Mouse (Mus musculus): ENCODE data around the gene Kcnd2.

The Kcnd2 gene

GRCm38 (mm10) chr6:21391776-21392175 lies 176.5 kb downstream of the Kcnd2 start:
- ChIA-PET POLR2A (no interaction called here), CTCF (no interaction called here)

GRCm38 (mm10) chr6:21413656-21414055 lies 198.4 kb downstream of the Kcnd2 start:
- POLR2A ChIA-PET, result no interaction called here
- CTCF ChIA-PET, result no interaction called here

- ChIA-PET CTCF (no interaction called here), POLR2A (no interaction called here)
Measured at GRCm38 (mm10) chr6:21418246-21418645, 202.9 kb downstream of the Kcnd2 start.

- CTCF ChIA-PET, result no interaction called here
- POLR2A ChIA-PET, result no interaction called here
Measured at GRCm38 (mm10) chr6:21424202-21424785, 209.0 kb downstream of the Kcnd2 start.

GRCm38 (mm10) chr6:21431120-21431519 lies 215.8 kb downstream of the Kcnd2 start:
- CTCF ChIA-PET, result no interaction called here
- POLR2A ChIA-PET, result no interaction called here

GRCm38 (mm10) chr6:21464719-21465118 lies 249.4 kb downstream of the Kcnd2 start:
- CTCF ChIA-PET, result no interaction called here
- POLR2A ChIA-PET, result no interaction called here

- ChIA-PET CTCF (no interaction called here), POLR2A (no interaction called here)
Measured at GRCm38 (mm10) chr6:21471891-21472544, 256.7 kb downstream of the Kcnd2 start.

GRCm38 (mm10) chr6:21482714-21483113 lies 267.4 kb downstream of the Kcnd2 start:
- POLR2A ChIA-PET, result no interaction called here
- CTCF ChIA-PET, result no interaction called here

GRCm38 (mm10) chr6:21488536-21488935 lies 273.2 kb downstream of the Kcnd2 start:
- ChIA-PET CTCF (no interaction called here), POLR2A (no interaction called here)

GRCm38 (mm10) chr6:21502921-21503320 lies 287.6 kb downstream of the Kcnd2 start:
- CTCF ChIA-PET, result no interaction called here
- POLR2A ChIA-PET, result no interaction called here

GRCm38 (mm10) chr6:21510621-21511239 lies 295.4 kb downstream of the Kcnd2 start:
- POLR2A ChIA-PET, result no interaction called here
- CTCF ChIA-PET, result interaction anchor here in 2 of 4 experiments (0.6 to 0.7 kb wide), 2 partner anchors 464 to 1010 kb away, joined by 4 to 5 read pairs; no protein-coding TSS in a partner anchor

GRCm38 (mm10) chr6:21520351-21520750 lies 305.0 kb downstream of the Kcnd2 start:
- ChIA-PET POLR2A (no interaction called here), CTCF (no interaction called here)

- ChIA-PET CTCF (no interaction called here), POLR2A (no interaction called here)
Measured at GRCm38 (mm10) chr6:21527489-21528074, 312.3 kb downstream of the Kcnd2 start.

- CTCF ChIA-PET, result no interaction called here
- POLR2A ChIA-PET, result no interaction called here
Measured at GRCm38 (mm10) chr6:21534009-21534408, 318.7 kb downstream of the Kcnd2 start.

- ChIA-PET POLR2A (no interaction called here), CTCF (interaction anchor here in 2 of 4 experiments (0.6 to 0.9 kb wide), 3 partner anchors 9 to 490 kb away, joined by 3 read pairs; no protein-coding TSS in a partner anchor)
Measured at GRCm38 (mm10) chr6:21534820-21535219, 319.5 kb downstream of the Kcnd2 start.

- POLR2A ChIA-PET, result no interaction called here
- CTCF ChIA-PET, result no interaction called here
Measured at GRCm38 (mm10) chr6:21551501-21551900, 336.2 kb downstream of the Kcnd2 start.

- ChIA-PET CTCF (no interaction called here), POLR2A (no interaction called here)
Measured at GRCm38 (mm10) chr6:21570964-21571363, 355.7 kb downstream of the Kcnd2 start.

- ChIA-PET CTCF (no interaction called here), POLR2A (no interaction called here)
Measured at GRCm38 (mm10) chr6:21590156-21590555, 374.9 kb downstream of the Kcnd2 start.

GRCm38 (mm10) chr6:21597424-21597823 lies 382.1 kb downstream of the Kcnd2 start:
- ChIA-PET POLR2A (no interaction called here), CTCF (no interaction called here)

- POLR2A ChIA-PET, result no interaction called here
- CTCF ChIA-PET, result interaction anchor here in 1 of 4 experiments (0.6 kb wide), 1 partner anchor 481 kb away, joined by 5 read pairs; no protein-coding TSS in a partner anchor
Measured at GRCm38 (mm10) chr6:21609381-21610059, 394.2 kb downstream of the Kcnd2 start.

- ChIA-PET POLR2A (no interaction called here), CTCF (no interaction called here)
Measured at GRCm38 (mm10) chr6:21629989-21630388, 414.7 kb downstream of the Kcnd2 start.

All from embryonic stem cell, embryonic (primary cell).